Mouse (Mus musculus) urinary bladder, adult 2 months (tissue): ENCODE results near the gene Stx18. TPM values are rescaled to one million over a fixed set of nuclear protein-coding genes. Genes with fewer than 3 reads are reported as not detected.
A peak's percentile ranks its signal among the peaks of the same experiment; 100 is the strongest.

Source experiments
- DNase-seq: peaks from one replicate; pipeline ENCODE4 v3.0.0; 2022; ENCODE audit warnings: low spot score
- polyA plus RNA-seq: library from polyadenylated mRNA; depleted of rRNA; stranded (reverse); fragments of >200 nt; gene quantifications from 2 replicates; pipeline ENCODE4 v1.2.3, GENCODE M21; 2012

Gene Stx18
- polyA plus RNA-seq, 1 experiment = 28.7 TPM

DNA sequence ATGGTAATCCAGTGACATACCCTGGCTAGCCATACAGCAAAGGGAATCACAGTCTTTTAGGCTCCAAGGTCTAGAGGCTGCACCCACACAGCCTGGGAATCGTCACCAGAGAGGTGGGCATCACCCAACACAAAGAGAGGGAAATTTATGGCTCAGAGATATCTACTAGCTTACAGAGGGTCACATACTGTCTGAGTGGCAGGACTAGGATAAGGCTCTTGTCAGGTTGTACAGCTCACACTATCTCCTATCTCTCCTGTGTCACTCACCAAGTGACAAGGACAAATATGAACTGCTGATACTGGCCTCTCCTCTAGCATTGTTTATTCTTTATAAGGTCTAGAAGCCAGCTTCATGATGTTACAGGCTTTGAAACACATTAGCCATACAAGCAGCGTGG lies 90.8 kb downstream of the Stx18 start:
- DNase-seq = no peak

DNA sequence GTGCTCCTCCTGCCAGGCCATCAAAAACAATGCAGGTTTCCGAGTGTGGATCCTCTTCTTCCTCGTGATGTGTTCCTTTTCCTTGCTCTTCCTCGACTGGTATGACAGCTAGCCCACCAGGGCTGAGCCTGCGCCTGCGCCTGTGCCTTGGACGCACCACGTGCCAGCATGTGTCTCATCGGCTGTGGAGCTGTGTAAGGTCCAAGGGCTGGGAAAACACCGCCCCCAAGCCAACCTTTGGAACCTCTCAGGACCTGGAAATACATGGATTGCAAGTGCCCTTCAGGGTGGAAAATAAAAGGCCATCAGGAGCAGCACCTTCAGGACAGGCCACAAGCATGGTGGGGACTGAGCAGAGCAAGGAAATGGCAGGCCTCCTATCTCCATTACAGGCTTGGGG lies 97.7 kb downstream of the Stx18 start:
- no peak for DNase-seq

DNA sequence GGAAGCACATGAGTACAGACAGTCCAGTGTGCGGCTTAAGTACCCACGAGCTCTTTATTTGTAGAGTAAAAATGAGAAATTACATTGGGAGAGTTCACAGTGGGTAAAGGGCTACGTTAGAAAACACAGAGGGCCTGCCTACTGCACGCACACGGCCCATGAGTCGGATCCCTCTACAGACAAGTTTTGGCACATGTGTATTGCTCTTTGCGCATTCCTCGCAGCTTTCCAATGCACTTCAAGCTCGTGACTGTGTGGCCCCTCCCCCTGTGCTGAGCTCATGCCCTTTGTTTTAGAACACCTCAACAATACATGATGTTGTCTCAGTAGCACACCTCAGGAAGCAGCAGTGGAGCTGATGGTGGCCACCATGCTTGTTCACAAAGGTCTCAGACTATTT lies 98.6 kb downstream of the Stx18 start:
- no peak for DNase-seq

DNA sequence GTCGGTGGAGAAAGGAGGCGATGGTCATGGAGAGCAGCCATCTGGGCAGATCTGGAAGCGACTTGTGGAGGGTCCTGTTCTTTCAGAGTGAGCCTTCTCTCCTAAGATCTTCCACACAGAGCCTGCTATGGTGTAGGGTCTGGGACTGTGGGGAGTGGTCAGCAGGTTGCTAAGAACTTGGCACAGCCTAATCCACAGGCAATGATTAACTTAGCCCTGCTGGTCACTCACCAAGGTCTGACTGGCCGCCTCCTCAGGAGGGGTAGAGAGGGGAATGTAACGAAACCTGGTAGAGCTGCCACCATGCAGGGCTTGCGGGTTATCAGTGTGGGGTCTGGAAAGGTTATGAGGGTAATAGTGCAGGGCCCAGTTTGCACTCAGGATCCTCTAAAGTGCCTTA lies 102.4 kb downstream of the Stx18 start:
- DNase-seq = no peak

DNA sequence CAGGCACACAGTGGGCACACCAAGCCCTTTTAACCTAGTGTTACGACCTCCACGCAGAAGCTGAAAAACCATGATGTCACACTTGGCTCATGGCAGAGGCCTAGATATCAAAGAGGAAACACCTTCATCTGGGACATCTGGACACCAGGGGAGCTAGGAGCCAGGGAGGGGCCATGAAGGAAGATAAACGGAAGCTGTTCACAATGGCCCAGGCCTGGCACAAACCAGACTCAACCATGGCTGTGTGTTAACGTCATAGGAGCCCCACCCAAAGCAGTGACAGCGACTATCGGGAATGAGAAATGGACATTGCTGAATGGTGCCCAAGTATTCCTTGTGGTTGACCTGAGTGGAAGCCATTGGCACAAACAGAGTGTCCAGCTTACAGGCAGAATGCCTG lies 108.0 kb downstream of the Stx18 start:
- DNase-seq = no peak

DNA sequence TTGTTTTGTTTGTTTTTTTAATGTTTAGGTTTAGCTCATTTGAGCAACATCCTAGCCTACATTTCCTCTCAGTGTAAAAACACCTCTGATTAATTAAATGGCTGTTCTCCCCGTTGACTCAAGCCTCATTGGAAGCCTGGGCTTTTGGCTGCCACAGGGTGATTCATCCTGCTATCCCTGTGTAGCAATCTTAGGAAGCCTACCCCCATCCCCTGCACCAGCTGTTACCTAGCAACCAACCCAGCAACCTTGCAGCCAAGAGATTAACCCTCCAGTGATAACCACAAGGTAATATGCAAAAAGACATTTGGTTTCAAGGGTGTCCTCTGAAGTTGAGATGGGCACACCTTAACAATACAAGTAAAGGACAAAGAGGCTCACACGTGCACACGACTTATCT lies 112.7 kb downstream of the Stx18 start:
- DNase-seq = no peak

DNA sequence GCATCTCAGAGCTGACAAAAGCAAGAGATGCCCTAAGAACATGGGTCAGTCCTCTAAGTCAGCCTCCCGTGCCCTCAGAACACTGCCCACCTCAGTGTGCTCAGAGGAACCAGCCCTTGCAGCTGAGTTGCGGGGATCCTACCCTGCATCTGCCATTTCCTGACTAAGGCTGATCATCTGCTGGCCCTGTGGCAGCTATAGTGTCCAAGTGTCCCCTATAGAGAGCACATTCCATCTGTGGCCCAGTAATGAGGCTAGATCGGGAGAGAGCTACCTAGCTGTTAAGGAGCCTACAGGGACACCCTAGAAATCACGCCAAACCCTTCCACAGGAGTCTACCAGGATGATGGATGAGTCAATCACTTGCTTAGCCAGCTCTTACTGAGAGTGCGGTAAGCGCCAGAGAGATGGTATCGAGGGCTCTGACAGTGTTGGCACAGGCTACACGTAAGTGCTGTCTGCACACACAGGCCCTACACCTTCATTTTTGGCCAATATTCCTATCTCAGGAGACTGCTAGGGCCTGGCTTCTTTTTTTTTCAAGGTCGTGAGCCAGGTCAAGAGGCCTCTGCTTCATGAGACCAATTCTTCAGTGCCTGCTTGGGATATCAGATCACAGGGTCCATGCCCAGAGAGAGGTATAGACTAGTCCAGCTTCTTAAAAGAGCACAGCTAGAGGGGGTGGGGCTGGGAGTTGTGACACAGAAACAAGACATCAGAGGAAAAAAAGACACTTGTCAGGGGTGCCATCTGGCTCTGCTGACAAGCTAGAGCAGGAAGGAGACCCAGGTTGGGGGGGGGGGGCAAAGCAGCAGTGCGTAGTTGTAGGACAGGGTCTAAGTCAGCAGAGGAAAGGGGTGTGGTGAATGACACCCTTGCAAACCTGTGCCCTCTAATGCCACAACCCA lies 113.9 kb downstream of the Stx18 start:
- no peak for DNase-seq

DNA sequence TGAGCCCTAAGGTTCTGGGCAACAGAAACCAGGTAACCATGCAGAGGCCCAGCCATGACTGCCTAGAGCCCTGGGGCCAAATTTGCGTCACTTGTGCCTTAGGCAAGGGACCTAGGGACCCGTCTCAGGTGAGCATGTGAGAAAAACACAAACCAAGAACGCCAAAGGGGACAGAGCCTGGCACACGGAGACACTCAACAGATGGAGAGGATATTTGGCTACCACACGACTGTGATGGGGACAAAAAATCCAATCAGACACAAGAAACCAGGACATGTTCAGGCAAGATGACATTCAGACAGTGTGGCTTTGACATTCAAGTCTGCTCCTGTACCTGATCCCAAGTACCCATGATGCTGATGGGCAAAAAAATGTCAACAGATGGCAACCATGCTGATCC lies 115.1 kb downstream of the Stx18 start:
- no peak for DNase-seq

DNA sequence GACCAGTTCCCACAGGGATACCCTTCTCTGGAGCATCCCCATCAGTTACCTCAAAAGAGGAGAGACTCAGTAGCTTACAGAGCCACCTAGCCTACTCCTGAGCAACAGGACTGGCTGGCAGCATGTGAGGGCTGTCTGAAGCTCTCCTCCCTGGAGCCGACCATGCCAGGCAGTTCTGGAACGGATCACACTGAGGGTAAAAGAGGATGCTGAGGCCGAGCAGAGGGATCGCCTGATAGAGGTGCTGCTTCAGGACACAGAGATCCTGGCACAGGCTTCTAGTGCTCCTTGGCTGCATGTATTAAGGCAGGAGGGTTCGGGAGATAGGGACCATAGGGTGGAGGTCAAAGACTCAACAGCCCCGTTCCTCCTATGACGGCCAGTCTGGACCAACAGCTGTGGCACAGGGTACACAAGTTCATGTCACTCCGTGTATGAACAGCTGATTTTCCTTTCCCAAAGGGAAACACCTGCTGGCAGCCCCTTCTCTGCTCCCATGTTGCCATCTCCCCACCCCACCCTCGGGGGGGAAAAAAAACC lies 119.0 kb downstream of the Stx18 start:
- no peak for DNase-seq

DNA sequence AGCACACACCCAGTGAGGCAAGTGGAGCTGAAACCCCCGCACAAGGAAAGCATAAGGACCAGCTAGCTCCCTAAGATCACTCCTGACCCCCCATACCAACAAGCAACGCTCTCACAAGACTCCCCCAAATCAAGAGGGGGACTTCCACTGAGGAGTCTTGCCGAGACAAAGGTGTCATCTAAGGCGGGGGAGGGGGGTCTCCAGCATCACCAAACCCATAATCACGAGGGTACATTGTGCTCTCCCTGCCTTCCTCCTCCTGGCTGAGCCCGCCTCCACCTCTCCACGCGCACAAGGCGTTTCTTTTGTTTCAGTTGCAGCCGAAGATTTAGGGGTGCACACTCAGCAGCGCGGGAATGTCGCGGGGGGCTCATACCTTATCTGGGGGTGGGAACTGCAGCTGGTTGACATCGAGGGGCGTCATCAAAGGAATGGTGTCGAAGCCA lies 120.0 kb downstream of the Stx18 start:
- DNase-seq = no peak

DNA sequence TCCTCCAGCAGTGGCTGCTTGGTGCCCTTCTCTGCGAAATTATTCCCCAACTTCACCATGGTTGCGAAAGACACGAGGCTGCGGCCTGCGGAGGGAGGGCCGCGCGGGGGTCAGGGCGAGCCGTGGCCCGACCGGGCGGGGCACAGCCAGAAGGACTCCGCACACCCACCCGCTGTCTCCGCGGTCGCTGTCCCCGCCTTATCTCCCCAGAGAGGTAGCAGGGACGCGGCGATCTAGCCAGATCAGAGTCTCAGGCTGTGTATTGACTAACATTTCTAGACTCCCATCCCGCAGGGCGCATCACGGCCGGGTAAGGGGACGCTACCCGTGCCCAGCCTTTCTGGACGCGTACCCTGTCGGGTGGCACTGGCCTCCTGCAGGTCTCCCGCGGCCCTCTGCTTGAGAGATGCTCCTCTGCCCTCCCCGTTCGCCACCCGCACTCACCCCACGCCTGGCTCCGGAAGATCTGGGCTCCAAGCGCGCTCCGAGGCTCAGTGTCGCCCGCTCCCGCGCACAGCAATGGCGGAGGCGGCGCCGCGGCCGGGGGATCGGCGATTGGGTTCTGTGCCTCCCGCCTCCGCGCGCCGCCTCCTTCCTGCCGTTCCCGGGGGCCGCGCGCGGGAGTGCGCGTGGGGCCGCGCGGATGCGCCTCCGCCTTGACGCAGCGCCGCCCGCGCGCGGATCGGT lies 120.5 kb downstream of the Stx18 start:
- DNase-seq = peak; percentile 26

DNA sequence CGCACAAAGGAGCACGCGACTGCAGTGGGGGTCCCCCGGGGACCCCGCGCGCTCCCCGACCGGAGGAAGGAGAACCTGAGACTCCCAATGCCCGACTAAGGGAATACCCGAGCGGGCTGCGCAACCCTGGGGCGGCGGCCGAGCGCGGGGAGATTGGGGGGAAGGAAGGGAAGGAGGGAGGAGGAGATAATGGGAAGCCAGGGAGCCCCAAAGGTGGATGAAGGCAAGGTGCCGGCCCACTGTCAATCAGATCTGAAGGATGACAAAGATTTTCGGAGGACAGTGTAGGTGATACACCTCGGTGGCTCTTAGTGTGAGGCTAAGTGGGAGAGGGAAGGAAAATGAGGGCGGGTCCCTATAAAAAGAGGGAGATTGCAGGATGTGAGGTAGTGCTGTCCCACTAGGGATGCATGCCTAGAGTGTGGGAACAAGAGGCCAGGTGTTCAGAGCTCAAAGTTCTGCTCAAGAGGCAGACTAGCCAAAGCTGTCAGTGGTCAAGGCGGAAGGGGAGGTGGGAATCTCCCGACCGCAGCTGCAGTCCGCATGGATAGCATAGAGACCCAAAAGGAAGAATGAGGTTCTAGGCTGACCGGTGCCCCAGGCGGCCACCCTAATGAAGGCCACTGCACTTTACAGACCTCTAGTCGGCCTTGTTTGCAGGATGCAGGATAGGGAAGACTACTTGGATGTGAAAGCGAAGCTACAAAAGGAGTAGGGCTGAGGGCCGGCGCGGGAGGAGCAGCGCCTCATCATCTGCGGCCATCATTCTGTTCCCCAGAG lies 121.3 kb downstream of the Stx18 start, which contains the start of gene Nsg1:
Gene Nsg1, minus strand, starts transcription at position 274 of the 780 bp plus-strand sequence.
- no peak for DNase-seq

DNA sequence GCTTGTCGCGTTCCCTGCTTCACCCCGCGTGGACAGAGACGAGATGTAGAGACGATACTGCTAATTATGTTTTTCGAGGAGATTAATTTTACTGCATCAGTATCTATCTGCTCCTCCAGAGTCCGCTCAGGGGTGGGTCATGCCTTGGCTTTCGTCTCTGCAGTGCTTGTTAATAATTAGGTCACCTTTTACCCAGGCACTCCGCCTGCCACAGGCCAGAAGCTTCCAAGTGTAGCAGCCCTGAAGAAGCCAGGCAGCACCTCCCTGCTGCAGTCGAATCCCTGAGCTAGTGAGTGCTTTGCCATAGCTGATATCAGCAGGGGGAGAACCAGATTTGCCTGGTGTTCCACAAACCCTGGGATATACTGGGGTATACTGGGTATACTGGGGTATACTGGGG lies 130.0 kb downstream of the Stx18 start:
- no peak for DNase-seq

DNA sequence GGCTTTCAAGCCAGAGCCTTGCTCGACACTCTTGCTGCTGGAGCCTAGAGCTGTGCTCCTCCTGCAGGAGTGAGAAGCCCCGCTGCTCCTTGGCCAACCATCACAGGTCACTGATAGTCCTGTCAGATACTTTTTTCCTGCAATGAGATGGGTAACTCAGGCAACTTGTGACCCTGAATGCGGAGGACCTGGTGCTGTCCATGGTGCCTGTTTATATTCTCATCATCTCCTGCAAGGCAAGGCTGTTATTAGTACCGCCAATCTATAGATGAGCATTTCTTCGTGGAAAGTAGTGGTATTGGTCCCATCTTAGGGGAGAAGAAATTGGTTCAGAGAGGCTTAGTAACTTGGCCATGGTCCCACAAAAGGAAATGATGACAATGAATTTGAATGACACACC lies 135.2 kb downstream of the Stx18 start:
- DNase-seq = no peak

DNA sequence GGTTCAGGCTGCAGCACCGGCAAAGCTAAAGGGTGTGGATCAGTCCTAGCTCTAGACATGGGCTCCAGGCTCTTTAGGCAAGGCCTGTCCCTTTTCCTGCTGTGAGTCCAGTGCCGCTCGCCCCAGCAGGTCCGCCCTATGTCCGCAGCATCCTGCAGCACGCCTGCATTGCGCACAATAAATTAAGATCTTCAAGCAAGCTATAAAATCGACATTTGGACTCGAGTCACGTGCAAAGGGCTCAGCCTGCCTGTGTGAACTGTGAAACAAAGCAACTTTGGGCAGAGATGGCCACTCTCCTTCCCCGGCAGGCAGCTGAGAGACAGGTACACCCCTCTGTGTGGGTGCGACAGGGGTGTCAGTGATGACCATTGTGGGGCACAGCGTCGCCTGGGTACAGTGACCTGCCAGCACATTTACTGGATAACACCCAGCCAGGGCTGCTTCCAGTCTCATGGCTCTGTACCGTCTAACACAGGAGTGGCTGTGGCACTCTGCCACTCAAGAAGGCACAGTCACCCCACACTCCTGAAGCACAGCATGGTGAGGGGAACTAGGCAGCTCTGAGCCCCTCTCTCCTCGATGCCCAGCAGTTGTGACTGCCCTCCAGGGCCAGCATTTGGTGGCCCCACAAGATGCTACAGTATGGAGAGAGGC lies 135.8 kb downstream of the Stx18 start:
- no peak for DNase-seq

DNA sequence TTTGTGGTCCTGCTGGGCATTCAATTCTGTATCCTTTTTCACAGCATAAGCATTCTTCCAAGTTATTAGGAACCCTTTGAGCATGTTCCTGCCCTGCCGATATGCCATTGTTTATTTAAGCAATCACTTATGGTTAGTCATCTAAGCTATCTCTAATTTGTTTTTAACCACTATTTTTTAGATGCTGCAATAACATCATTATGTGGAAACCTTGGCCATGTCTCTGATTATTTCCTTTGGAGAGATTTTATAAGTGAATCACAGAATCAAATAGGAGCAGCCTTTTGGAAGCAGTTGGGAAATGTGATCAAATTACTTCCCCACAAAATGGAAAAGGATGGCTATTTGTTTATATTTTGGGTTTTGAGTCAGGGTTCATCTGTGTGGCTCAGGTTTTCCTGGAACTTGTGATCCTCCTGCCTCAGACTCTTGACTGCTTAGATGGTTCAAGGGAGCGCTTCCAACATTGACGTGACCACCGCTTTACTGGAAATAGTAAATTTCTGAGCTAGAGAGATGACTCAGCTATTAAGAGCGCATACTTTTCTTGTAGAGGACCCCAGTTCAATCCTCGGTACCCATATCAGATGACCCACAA lies 146.2 kb downstream of the Stx18 start:
- no peak for DNase-seq

DNA sequence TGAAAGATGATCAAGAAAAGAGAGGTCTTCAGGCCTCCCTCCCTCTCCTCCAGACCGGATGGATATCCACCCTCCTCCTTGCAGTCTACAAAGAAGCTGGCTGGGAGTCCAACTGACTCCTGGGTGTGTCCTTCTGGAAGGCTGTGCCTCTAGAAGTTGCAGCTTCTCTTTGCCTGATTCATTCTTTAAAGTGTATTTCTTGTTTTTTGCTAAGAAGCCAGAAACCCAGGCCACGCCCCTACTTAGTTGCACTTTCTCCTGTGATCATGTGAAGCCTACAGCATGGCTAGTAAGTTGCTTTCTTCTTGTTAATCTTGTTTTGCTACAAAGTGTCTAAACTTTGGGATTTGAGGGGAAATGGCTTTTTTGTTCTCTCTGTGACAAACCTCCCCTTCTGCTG lies 148.5 kb downstream of the Stx18 start:
- DNase-seq = no peak
